Mouse (Mus musculus) embryonic facial prominence, embryonic 13.5 days (tissue): ENCODE data around the gene Ppp3ca. TPM values are rescaled to one million over a fixed set of nuclear protein-coding genes. Genes with fewer than 3 reads are reported as not detected.

Source experiments
- ATAC-seq: fragments of 200-750 bp; cut with Nextera tagmentation; 2 replicates; pipeline ENCODE4 v1.8.0; 2017; ENCODE audit warnings: low read depth; ENCODE audit not compliant: insufficient number of reproducible peaks, insufficient read depth, low FRiP score, low TSS enrichment
- H3K27ac ChIP-seq: fragments of 300-500 bp; sonication (generic); 2 replicates; pipeline ENCODE4 v1.5.1; 2015; ENCODE audit warnings: moderate library complexity, mild to moderate bottlenecking, inconsistent platforms
- H3K27me3 ChIP-seq: fragments of 300-500 bp; sonication (generic); 2 replicates; pipeline ENCODE4 v1.6.1; 2015; ENCODE audit warnings: mild to moderate bottlenecking, inconsistent platforms
- H3K36me3 ChIP-seq: fragments of 300-500 bp; sonication (generic); 2 replicates; pipeline ENCODE4 v1.6.1; 2015; ENCODE audit warnings: mild to moderate bottlenecking, inconsistent platforms
- H3K4me1 ChIP-seq: fragments of 300-500 bp; sonication (generic); 2 replicates; pipeline ENCODE4 v1.6.1; 2015; ENCODE audit warnings: inconsistent platforms
- H3K4me2 ChIP-seq: fragments of 300-500 bp; sonication (generic); 2 replicates; pipeline ENCODE4 v1.6.1; 2015; ENCODE audit warnings: moderate library complexity, mild to moderate bottlenecking, inconsistent platforms
- H3K4me3 ChIP-seq: fragments of 300-500 bp; sonication (generic); 2 replicates; pipeline ENCODE4 v1.5.1; 2015; ENCODE audit warnings: mild to moderate bottlenecking, inconsistent platforms
- H3K9ac ChIP-seq: fragments of 300-500 bp; sonication (generic); 2 replicates; pipeline ENCODE4 v1.6.1; 2015; ENCODE audit warnings: mild to moderate bottlenecking, inconsistent platforms
- H3K9me3 ChIP-seq: fragments of 300-500 bp; sonication (generic); 2 replicates; pipeline ENCODE4 v1.6.1; 2016; ENCODE audit warnings: inconsistent platforms
- WGBS: fragments of 180-500 bp; shearing (Covaris S2); methylation state at CpG from one replicate; pipeline ENCODE4 v1.1.7; 2015; ENCODE audit warnings: mixed read lengths; 5-methylcytosine and 5-hydroxymethylcytosine counted together
- polyA plus RNA-seq: library from polyadenylated mRNA; unstranded; fragments of >200 nt; fragmentation: Nextera tagmentation; extraction: Ambion mirVana; gene quantifications from 2 replicates; pipeline ENCODE4 v1.2.1, GENCODE M21; 2015

Gene Ppp3ca
- 92.4 and 93.2 TPM in 2 replicates for polyA plus RNA-seq

DNA sequence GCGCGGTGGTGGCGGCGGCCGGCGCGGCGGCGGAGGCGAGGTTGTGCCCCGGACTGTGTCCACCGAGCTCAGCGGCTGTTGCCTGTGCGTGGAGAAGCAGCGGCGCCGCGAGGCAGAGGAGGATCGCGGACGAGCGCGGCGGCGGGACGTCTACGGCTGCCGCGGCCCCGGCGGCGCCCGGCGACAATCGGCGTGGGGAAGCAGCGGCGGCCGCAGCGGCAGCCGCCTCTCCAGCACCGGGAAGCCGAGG is at the start of gene Ppp3ca:
Gene Ppp3ca, plus strand, starts transcription at position 15 of the 250 bp plus-strand sequence.
- no peak; the same call in 1 of the 2 replicates for ATAC-seq
- Histone ChIP-seq H3K4me3 (peak within 1 kb of the TSS; percentile 86), H3K36me3 (no peaks in the 10 kb centered on the region), H3K9ac (peak within 1 kb of the TSS; percentile 90), H3K27me3 (no peaks in the 10 kb centered on the region), H3K9me3 (no peaks in the 10 kb centered on the region), H3K27ac (peak within 1 kb of the TSS; percentile 94), H3K4me1 (peaks cover 24% of the 10 kb centered on the region), H3K4me2 (peak within 1 kb of the TSS; percentile 71)
- WGBS = 0% methylated on average over 3 of the region's 43 CpGs

DNA sequence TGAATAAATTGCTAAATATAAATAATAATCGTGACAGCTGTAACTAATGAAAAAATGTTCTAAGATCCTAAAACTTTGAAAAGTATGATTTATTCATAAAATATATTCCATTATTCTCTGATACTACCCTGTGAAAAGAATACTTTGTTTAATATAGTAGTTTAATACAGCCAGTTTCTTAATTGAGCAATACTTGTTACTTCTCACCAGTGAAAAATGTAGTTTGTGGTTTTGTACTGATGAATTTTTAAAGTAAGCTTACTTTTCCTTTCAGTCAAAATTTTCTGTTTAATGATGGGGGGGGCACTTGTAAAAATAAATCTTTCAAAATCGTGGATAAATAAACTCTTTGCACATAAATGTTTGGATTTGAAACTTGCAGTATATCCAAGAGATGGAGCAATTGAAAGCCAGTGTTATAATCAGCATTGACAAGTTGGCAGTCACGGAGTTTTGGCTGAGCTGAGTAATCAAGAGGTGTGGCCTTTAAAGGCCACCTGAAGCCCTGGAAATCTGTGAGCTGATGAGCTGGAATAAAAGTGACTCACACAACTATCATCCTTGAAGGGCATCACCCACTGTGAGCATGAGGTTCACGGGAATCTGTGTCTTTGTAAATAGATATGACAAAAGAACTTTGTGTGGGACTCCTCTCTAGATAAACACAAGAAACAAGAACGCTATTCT is 29.2 kb upstream of the Ppp3ca start:
- Histone ChIP-seq H3K27me3 (no peaks in the 10 kb centered on the region), H3K9ac (no peak overlapping the region), H3K4me1 (no peaks in the 10 kb centered on the region), H3K9me3 (no peaks in the 10 kb centered on the region), H3K36me3 (no peaks in the 10 kb centered on the region), H3K4me2 (no peak overlapping the region), H3K27ac (no peak overlapping the region), H3K4me3 (no peak overlapping the region)
- ATAC-seq = no peak
- 78% methylated on average over 5 of the region's 5 CpGs for WGBS

DNA sequence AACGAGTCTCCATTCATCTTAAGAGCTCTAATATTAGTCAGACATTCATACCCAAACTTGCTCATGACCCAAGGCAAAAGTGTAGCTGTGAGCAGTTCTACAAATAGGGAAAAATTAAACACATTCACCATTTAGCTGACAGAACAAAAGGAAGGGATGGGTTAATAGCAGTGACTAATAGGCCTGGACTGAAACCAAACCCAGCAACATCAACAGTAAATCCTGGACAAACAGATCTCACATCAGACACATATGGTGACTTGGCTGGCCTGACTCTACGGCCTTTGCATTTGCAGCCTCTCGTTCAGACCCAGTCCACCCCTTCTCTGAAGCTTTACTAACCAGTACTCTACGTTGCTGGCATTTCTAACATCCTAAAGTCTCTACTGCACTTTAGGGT is 19.0 kb upstream of the Ppp3ca start:
- 69% methylated on average over 4 of the region's 4 CpGs for WGBS
- no peak overlapping the region for H3K27ac ChIP-seq
- no peaks in the 10 kb centered on the region for H3K9me3 ChIP-seq
- no peak overlapping the region for H3K4me3 ChIP-seq
- no peaks in the 10 kb centered on the region for H3K36me3 ChIP-seq
- no peaks in the 10 kb centered on the region for H3K4me1 ChIP-seq
- ATAC-seq = no peak
- H3K4me2 ChIP-seq = no peak overlapping the region
- no peaks in the 10 kb centered on the region for H3K27me3 ChIP-seq
- no peak overlapping the region for H3K9ac ChIP-seq

DNA sequence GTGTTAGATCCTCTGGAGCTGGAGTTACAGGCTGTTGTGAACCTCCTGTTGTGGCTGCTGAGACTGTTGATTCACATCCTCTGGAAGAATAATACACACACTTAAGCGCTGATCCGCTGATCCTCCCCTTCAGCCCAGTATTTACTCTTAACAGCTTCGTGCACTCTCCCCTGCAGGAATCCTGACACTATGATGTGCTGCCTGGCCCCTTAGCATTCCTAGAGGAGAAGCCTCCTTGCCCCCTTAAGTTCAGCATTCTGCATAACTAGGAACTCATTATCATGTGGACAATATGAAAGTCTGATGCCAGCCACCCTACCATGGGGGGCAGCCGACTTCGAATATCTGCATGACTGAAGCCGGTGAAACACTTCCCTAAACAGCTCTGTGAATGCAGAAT is 18.4 kb upstream of the Ppp3ca start:
- whole genome bisulfite sequencing = 46% methylated on average over 6 of the region's 6 CpGs
- no peak overlapping the region for H3K27ac ChIP-seq
- no peak overlapping the region for H3K4me3 ChIP-seq
- H3K9ac ChIP-seq = no peak overlapping the region
- no peaks in the 10 kb centered on the region for H3K4me1 ChIP-seq
- H3K27me3 ChIP-seq = no peaks in the 10 kb centered on the region
- no peaks in the 10 kb centered on the region for H3K36me3 ChIP-seq
- H3K9me3 ChIP-seq = no peaks in the 10 kb centered on the region
- ATAC-seq = no peak
- no peak overlapping the region for H3K4me2 ChIP-seq

- no peaks in the 10 kb centered on the region for H3K4me1 ChIP-seq
- no peak overlapping the region for H3K4me3 ChIP-seq
- no peaks in the 10 kb centered on the region for H3K9me3 ChIP-seq
- H3K36me3 ChIP-seq = no peaks in the 10 kb centered on the region
- no peak for ATAC-seq
- H3K27ac ChIP-seq = no peak overlapping the region
- no peak overlapping the region for H3K9ac ChIP-seq
- 75% methylated on average over 3 of the region's 3 CpGs for WGBS
- no peaks in the 10 kb centered on the region for H3K27me3 ChIP-seq
- H3K4me2 ChIP-seq = no peak overlapping the region
Observed at GRCm38 (mm10) chr3:136656460-136657035, 13.4 kb upstream of the Ppp3ca start.

- Histone ChIP-seq H3K9ac (no peak overlapping the region), H3K27me3 (no peaks in the 10 kb centered on the region), H3K4me1 (no peaks in the 10 kb centered on the region), H3K4me3 (no peak overlapping the region), H3K36me3 (no peaks in the 10 kb centered on the region), H3K27ac (no peak overlapping the region), H3K4me2 (no peak overlapping the region), H3K9me3 (no peaks in the 10 kb centered on the region)
- ATAC-seq = no peak
- 84% methylated on average over 2 of the region's 2 CpGs for WGBS
Observed at GRCm38 (mm10) chr3:136658681-136659080, 11.2 kb upstream of the Ppp3ca start.

DNA sequence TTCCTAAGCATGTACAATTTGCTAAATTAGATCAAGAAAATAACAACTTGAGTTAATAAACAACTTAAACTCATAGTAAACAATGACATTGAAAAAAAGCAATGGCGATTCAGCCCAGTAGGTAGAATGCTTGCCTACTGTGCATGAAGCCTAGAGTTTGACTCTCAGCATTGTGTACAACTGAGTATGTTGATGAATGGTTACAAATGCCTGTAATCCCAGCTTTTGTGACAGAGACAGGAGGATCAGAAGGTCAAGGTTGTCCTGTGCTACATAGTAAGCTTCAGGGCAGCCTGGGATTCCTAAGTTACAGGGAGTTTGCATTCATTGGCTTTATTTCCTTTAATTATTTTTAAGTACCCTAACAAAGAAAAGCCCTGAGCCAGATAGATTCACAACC is 4.8 kb upstream of the Ppp3ca start:
- Histone ChIP-seq H3K27ac (no peak overlapping the region), H3K4me3 (no peak overlapping the region), H3K27me3 (no peaks in the 10 kb centered on the region), H3K4me1 (peaks cover 14% of the 10 kb centered on the region; the same call in 1 of the 2 replicates), H3K36me3 (no peaks in the 10 kb centered on the region), H3K4me2 (no peak overlapping the region), H3K9me3 (no peaks in the 10 kb centered on the region), H3K9ac (no peak overlapping the region)
- WGBS = 87% methylated on average over 1 of the region's 1 CpGs
- ATAC-seq = no peak

DNA sequence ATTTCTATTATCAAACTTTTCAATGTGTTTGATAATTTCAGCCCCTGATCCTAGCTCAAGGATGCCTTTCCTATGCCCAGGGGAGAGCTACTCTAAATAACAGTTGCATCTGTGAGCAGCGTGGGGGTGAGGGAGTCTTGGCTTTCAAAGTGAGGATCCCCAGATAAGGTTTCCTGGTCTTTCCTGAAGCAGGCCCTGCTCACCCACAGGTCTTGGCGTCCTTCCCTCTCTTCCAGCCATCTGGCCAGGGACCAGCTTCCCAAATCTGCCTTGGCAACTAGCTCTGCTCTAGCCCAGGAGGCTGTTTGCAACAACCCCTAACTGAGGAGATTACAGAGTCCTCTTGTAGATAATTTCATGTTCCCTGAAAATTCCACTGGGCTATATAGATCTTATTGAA is 1.9 kb upstream of the Ppp3ca start:
- H3K36me3 ChIP-seq = no peaks in the 10 kb centered on the region
- H3K27ac ChIP-seq = no peak overlapping the region
- peaks cover 21% of the 10 kb centered on the region for H3K4me1 ChIP-seq
- no peak for ATAC-seq
- no peak overlapping the region for H3K9ac ChIP-seq
- no peaks in the 10 kb centered on the region for H3K27me3 ChIP-seq
- no peak overlapping the region for H3K4me3 ChIP-seq
- no peaks in the 10 kb centered on the region for H3K9me3 ChIP-seq
- no peak overlapping the region for H3K4me2 ChIP-seq
- 50% methylated on average over 2 of the region's 2 CpGs for WGBS

- Histone ChIP-seq H3K27me3 (no peaks in the 10 kb centered on the region), H3K9me3 (no peaks in the 10 kb centered on the region), H3K36me3 (no peaks in the 10 kb centered on the region), H3K4me2 (peak overlapping the region; percentile 71), H3K4me1 (peaks cover 24% of the 10 kb centered on the region), H3K27ac (peak overlapping the region; percentile 94), H3K4me3 (peak overlapping the region; percentile 86), H3K9ac (peak overlapping the region; percentile 90)
- peak; percentile 98 for ATAC-seq
- under 1% methylated on average over 55 of the region's 56 CpGs for WGBS
Observed at GRCm38 (mm10) chr3:136669231-136670109, 454 bp upstream of the Ppp3ca start.

DNA sequence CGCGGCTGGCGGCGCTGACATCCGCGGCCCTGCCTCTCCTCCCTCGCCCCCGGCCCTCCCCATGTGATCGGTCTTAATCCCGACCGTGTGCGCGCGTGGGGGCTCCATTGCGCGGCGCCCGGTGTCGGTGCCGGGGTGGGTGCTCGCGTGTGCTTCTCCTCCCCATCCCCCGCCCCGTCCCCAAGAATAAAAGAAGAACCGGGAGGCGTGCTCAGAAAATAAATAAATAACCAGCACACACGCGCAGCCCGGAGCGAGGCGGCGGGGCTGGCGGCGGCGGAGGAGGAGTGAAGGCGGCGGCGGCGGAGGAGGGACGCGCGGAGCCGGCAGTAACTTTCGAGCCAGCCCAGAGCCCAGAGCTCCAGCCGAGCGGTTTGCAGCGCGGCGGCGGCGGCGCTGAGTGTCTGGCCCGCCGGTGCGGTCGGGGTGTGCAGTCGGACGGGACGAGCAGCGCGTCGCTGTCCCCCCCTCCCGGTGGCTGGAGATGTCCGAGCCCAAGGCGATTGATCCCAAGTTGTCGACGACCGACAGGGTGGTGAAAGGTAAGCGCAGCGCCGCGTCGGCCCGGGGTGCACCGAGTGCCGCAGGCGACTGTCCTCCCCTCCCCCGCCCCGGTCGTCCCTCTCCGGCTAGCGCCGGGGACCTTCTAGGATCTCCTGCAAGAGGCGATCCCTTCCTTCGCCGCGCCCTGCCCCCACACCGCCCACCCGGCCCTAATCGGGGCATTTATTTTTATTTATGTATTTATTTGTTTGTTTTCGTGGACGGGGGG is 622 bp downstream of the Ppp3ca start:
- no peaks in the 10 kb centered on the region for H3K9me3 ChIP-seq
- peak overlapping the region; percentile 86 for H3K4me3 ChIP-seq
- H3K4me2 ChIP-seq = peak overlapping the region; percentile 65
- no peaks in the 10 kb centered on the region for H3K36me3 ChIP-seq
- peaks cover 24% of the 10 kb centered on the region for H3K4me1 ChIP-seq
- H3K27ac ChIP-seq = peak overlapping the region; percentile 94
- ATAC-seq = peak; percentile 22
- H3K9ac ChIP-seq = peak overlapping the region; percentile 90
- WGBS = under 1% methylated on average over 92 of the region's 92 CpGs
- H3K27me3 ChIP-seq = no peaks in the 10 kb centered on the region

- Histone ChIP-seq H3K9me3 (no peaks in the 10 kb centered on the region), H3K4me2 (peak overlapping the region; percentile 65), H3K27ac (peak overlapping the region; percentile 94), H3K27me3 (no peaks in the 10 kb centered on the region), H3K4me1 (peaks cover 28% of the 10 kb centered on the region), H3K4me3 (peak overlapping the region; percentile 86), H3K36me3 (no peaks in the 10 kb centered on the region), H3K9ac (peak overlapping the region; percentile 90)
- no peak for ATAC-seq
- under 1% methylated on average over 50 of the region's 52 CpGs for WGBS
Observed at GRCm38 (mm10) chr3:136671161-136671939, 1.4 kb downstream of the Ppp3ca start.
